Mouse (Mus musculus) kidney, postnatal 4 days (tissue): ENCODE results near the gene Kirrel2.
A peak's percentile ranks its signal among the peaks of the same experiment; 100 is the strongest.
"Not testable (repeated sequence)": the region's sequence is repeated elsewhere in the genome, so short reads cannot be mapped to it uniquely, and the experiment has no call there.

Experiments
- DNase-seq, 2 experiments: peaks; one replicate each; pipeline ENCODE4 v3.0.0; 2021; ENCODE audit warnings: mixed read lengths in 2 of 2

The Kirrel2 gene

DNA sequence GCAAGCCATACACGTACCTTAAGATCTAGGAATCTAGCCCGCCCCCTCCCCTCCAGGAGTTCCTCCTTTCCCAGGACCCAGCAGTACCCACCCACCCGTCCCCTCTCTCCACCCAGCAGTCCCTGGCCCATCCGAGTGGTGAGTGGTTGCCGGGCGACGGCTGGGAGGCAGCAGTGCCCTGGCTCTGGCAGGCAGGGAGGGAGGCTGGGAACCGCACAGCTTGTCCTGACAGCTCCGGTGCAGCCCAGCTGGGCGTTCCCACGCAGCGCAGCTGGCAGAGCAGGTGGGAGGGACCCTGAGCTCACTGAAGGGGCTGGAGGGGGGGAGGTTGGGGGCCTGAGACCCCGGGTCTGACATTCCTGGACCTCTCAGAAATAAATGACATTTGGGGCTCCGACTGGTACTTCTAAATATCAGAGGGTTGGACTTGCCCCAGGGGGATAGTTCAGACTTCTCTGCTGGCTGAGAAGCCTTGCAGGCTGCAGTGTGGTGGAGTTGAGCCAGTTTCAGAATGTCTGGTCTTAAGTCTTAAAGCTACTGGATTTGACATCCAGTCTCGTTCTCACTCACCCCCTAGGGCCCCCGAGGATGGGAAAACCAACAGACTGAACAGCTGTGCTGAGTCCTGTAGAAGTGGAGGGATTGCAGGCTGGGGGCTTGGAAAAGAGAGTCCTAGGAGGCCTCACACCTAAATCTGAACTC is at the start of gene Kirrel2, which contains the start of gene Nphs1:
TSS of gene Kirrel2 (minus strand) at position 62 of the 702 bp plus-strand sequence.
TSS of gene Nphs1 (plus strand) at position 687 of the 702 bp plus-strand sequence.
- peak; percentile 61 to 75 for DNase-seq

DNA sequence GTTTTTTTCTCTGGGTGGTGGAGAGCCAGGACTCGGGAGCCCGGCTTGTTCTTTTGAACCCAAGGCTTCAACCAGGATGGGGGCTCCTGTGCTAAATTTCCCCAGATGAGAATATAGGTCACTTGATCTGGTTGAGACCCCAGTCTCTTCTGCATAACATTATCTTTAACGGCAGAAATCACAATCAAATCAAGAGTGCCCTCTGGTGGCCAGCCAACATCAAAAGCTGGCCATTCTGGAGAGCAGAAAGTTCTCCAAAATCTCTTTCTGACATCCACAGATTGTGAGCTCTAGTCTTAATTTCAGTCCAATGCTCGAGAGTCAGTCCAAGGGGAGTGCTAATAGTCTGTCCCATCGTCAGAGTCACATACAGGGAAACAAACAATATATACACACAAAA is 43.7 kb upstream of the Kirrel2 start:
- DNase-seq = not testable (repeated sequence)

DNA sequence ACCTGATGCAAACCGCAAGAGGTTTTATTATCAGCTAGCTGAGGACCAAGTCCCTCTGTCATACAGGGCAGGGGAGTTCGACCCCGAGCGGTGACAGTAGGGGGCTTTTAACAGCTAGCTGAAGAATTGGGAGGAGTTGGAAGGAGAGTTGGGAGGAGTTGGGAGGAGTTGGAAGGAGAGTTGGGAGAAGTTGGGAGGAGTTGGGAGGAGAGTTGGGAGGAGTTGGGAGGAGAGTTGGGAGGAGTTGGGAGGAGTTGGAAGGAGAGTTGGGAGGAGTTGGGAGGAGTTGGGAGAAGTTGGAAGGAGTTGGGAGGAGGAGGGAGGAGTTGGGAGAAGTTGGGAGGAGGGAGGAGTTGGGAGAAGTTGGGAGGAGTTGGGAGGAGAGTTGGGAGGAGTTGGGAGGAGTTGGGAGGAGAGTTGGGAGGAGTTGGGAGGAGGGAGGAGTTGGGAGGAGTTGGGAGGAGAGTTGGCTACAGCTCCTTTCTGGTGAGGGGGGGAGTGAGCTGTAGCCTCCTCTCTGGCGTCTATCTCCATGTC is 38.1 kb upstream of the Kirrel2 start:
- DNase-seq = not testable (repeated sequence)

DNA sequence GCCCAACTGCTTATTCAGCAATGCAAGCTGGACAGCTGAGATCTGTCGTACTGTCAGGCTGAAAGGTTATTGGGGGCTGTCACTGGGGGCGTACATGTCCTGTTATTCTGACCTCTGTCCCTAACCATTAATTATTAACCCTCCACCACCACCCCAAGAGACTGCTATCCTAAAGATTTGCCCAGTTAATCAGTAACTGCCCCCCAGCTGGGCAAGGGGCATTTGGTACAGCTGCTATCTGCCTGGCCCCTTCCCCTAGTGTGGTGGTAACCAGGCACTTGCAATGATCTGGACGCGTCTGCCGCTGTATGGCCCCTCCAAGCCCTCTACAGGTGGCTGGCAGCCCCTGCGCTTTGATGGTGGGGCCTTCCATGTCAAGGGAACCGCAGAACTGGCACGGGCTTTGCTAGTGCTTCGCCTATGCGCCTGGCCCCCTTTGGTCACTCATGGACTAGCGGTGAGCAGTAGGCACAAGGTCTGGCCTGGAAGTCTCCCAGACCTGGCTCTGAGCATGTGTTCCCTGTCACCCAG is 36.0 kb upstream of the Kirrel2 start, which contains the start of gene Prodh2:
TSS of gene Prodh2 (plus strand) at position 222 of the 531 bp plus-strand sequence.
- peak; percentile 42 to 59 for DNase-seq

DNA sequence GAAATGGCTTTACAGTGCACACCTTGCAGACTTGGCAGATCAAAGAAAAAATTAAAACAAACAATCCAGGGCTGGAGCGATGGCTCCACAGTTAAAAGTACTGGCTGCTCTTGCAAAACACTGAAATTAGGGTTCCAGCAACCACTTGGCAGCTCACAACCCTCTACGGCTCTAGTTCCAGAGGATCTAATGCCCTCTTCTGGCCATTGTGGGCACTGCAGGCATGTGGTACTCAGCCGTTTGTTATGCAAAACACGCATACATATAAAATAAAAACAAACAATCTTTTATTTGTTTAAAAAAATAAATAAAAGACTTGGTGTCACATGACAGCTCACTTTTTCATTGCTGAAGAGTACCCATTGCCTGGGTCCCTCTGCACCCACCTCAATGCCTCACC is 35.3 kb upstream of the Kirrel2 start:
- peak; percentile 91 to 92 for DNase-seq

DNA sequence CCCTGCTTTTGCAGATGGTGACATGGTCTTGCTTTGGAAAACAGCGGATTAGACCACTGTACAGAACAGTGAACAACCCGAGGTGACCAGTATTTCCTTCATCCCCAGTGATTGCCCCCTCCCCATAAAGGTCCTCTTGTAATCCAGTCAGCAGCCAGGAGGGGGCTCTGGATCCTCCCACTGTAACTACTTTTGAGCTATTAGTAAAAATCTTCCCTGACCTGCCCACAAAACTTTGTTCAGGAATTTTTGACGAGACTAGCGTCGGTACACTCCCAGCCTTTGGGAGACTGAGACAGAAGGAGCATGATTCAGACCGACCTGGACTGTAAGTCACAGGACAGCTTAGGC is 33.4 kb upstream of the Kirrel2 start:
- no peak for DNase-seq

DNA sequence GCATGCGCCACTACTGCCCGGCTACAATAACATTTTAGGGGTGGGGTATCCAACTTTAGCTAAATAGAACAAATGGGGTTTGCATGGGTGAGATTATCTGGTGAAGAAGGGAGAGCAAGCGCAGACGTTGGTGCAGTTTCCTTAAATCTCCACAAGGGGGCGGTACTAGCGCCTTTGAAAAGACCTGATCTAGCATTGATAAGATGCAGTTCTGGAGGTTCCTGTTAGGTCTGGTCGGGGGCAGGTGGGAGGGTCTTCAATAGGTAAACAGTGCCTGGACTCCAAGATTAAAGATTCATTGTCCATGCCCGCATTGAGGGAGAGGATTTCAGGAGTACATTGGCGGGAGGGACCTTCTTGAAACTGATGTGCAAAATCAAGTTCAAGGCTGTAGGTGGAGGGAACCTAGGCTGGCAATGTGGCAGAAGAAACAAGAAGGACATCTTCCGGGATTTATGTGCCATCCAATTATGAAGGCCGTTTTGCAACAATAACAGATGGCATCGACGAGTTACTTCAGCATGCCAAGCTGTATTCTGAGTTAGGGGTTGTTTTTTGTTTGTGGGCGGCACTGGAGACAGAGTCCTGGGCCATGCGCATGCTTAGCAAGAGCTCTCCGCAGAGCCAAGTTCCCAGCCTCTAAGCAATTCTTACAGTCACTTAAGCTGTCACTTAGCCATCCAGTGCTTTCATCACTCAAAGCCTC is 32.9 kb upstream of the Kirrel2 start:
- peak; percentile 63 to 67 for DNase-seq

DNA sequence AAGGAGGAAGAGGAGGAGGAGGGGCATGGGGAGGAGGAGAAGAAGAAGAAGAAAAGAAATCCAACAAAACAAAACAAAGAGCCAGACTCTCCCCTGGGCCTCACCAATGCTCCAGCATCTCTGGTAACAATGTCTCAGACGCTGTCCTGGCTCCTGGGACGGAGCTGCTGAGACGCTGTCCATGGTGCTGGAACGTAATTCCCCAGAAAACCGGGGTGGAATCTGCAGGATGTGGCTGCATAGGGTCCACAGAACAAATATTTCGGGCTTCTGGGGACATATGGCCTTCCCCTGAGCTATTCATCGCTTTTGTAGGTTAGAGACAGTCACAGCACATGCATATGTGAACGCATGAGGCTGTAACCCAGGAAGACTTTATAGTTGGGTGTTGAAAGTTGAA is 26.8 kb upstream of the Kirrel2 start:
- peak; percentile 74 to 75 for DNase-seq

DNA sequence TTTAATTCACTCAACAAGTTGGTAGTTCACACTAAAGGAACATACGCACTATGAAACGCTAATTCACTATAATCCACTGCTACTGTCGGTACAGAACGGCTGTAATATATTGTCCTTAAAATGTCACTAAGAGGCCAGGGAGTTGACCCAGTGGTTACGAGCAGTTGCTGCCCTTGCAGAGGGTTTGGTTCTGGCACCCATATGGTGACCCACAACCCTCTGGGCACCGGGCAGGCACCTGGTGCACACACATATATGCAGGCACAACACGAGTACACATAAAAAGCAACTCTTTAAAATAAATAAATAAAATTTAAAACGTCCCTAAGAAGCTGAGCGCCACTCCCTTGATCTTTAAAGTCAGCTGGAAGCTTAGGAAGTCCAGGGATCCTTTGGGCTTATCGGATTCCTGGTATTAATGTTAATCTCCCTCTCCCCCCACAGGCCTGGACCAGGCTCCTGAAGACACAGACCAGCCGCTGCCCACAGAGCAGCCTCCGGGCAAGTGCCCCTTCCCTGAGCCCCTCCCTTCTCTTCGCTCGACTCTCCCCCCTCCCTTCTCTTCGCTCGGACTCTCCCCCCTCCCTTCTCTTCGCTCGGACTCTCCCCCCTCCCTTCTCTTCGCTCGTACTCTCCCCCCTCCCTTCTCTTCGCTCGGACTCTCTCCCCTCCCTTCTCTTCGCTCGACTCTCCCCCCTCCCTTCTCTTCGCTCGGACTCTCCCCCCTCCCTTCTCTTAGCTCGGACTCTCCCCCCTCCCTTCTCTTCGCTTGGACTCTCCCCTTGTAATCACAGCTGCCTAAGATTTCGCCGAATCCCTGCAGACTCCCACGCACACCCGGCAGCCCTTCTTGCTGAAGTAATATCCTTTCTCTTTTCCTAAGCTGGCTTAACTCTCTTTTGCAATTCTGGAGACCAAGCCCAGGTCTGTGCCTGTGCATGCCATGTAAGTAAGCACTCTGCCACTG is 20.2 kb upstream of the Kirrel2 start:
- DNase-seq = peak; percentile 71 to 82

DNA sequence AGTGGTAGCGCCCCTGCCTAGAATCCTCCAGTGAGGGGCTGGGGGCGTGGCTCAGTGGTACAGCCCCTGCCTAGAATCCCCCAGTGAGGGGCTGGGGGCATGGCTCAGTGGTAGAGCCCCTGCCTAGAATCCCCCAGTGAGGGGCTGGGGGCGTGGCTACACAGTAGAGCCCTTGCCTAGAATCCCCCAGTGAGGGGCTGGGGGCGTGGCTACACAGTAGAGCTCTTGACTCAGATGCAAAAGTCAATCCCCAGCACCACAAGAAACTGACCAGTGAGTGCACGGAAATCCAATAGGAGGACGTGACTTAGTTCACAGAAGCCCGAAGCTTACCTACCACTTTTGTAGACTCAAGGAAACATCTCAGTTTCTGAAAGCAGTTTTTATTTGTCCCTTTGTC is 18.6 kb upstream of the Kirrel2 start:
- DNase-seq = not testable (repeated sequence)

DNA sequence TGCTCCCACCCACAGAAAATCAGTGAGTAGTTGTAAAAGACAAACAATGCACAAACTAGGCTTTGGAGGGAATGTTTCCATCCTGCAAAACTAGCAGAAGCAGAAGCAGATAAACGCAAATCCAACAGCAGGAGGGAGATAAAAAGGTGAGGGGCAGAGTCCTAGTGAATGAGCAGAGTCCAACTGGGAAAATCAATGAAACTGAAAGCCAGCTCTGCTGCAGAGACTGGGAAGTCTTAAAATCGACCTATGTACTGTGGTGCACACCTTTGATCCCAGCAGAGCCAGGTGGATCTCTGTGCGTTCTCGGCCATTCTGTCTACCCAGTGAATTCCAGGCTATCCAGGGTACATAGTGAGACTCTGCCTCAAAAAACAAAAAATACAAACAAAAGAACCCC is 17.5 kb upstream of the Kirrel2 start:
- DNase-seq = no peak

DNA sequence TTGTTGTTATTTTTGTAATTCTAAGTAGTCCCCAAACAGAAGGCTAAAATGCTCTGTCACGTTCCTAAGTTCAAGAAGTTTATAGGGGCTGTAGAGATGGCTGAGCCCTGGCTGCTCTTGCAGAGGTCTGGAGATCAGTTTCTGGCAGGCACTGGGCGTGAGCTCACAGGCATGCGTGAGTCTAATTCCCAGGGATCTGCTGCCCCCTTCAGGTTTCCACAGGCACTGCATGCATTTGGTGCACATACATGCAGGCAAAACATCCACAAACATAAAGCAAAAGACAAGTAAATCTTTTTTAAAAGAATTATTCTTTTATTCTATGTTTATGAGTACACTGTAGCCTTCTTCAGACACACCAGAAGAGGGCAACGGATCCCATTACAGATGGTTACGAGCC is 14.9 kb upstream of the Kirrel2 start:
- peak; percentile 76 to 77 for DNase-seq

DNA sequence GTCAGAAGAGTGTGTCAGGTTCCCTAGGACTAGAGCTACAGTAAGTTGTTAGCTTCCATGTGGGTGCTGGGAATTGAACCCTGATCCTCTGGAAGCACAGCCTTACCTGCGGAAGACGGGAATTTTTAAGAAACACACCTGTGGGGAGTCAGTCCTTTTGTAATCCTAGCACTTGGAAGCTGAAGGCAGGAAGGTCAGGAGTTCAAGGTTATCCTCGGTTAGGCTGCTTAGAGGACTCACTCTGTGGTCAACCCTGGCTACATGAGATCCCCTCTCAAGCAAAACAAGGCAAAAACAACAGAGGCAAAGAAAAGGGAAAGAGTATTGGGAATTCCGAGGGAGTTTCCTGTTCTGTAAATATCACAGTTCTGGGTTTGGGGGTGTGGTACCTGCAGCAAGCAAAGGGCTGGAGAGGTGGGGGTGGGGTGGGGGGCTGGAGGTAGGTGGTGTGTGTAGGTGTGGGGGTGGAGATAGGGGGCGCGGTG is 7.4 kb upstream of the Kirrel2 start:
- no peak for DNase-seq

DNA sequence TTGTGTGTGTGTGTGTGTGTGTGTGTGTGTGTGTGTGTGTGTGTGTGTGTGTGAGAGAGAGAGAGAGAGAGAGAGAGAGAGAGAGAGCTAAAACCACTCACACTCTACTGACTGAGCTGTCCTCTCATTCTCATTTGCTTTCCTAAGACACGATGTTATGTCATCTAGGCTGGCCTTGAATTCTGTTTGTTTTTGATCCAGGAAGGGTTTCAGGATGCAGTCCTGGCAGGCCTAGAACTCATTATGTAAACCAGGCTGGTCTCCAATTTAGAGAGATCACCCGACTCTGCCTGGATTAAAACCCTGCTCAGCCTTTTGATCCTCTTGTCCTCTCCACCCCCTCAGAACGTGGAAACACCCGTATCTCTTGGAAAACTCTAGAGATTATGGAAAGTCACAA is 6.5 kb upstream of the Kirrel2 start:
- DNase-seq = no peak

DNA sequence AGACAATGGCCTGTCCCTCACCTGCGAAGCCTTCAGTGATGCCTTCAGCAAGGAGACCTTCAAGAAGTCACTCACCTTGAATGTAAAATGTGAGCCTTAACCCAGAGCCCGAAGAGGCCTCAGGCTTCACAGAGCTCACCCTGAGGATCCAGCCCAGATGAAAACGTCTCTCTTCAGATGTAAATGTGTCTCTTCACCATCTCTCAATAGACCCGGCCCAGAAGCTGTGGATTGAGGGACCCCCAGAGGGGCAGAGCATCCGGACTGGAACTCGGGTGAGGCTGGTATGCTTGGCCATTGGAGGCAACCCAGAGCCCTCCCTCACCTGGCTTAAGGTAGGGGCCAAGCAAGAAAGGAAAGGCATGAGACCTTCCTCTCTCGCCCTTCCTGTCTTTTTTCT is 6.1 kb upstream of the Kirrel2 start:
- no peak for DNase-seq

DNA sequence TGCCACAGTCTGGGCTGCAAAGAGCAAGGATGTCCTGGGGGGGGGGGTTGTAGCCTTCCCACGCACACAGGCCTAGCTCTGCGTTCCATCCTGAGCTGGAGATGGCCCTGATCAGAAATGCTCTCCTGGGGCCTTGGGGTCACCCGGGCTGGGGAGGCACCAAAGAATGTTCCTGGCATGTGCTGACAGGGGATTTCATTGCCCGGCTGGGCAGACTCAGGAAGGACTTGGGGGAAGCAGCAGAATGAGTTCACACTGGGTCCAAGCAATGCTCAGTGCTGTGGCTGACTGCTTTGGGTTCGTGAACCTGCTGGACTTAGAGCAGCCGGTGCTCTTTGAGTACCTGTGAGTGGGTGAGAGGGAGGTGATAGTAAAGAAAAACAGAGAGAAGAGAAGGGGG is 2.0 kb upstream of the Kirrel2 start:
- DNase-seq = peak; percentile 41 to 67

DNA sequence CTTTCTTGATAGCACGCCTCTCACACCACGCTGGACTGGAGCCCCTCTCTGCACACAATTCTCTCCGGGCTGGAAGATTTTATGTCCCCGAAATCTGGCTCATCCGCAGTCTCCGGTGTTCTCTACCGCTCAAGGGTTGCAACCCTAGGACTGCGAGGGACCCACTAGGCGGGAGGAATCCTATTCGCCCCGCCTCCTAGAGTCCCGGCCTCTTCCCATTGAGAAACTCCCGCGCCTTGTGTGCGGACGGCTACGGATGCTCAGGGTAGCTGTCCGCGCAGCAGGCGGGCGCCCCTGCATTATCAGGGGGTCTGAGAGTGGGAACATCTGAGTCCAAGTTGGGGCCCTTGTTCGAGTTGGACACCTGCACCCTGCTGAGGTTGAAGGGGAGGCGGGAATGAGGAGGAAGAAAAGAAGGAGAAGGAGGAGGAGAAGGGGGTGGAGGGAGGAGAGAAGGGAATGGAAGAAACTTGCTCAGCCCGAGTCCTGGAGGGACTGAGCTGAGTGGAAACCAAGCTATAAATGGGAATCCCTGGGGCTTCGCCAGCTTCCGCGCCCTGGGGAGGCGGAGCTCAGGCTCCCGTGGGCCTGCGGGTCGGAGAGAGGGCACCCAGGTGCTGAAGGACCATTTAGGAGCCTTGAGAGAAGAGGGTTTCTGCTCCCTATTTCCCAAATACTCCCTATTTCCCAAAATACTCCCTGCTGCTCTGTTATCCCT is 420 bp downstream of the Kirrel2 start:
- peak; percentile 23 to 46 for DNase-seq

DNA sequence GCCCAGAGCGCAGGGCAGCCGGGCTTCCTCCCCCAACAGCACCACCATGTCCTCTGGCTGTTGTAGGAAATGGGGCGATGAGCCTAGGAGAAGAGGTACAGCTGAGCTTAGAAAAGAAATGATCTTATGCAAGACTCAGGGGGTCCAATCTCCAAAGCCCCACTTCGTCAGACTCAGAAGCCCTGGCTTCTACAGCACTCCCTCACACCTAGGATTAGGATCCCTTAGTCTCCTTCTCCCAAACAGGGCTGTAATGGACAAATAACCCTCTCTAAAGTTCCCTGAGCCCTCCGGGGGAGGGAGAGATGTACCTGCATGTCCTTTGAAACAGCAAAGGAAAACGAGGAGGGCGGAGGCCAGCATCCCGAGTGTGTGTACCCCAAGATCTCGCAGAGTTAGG is 1.0 kb downstream of the Kirrel2 start:
- no peak for DNase-seq

DNA sequence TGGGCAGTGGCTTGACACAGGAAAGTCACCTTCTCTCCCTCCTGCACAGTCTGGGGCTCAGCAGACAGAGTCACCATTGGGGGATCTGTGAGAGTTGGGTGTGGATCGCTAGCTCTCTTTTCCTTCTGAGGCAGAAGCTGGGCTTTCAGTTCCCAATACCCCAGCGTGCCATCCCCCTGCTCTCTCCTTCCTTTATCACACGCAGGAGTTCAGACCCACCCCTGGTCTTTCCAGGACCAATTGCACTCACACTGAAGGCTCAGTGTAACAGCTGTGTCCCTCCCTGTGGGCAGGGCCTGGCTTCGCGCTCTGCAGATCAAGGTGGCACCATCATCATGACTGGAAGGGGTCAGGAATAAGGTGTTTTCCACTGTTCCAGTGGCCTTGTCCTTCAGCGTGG is 3.2 kb downstream of the Kirrel2 start:
- DNase-seq = peak in 1 of 2 experiments; percentile 29

DNA sequence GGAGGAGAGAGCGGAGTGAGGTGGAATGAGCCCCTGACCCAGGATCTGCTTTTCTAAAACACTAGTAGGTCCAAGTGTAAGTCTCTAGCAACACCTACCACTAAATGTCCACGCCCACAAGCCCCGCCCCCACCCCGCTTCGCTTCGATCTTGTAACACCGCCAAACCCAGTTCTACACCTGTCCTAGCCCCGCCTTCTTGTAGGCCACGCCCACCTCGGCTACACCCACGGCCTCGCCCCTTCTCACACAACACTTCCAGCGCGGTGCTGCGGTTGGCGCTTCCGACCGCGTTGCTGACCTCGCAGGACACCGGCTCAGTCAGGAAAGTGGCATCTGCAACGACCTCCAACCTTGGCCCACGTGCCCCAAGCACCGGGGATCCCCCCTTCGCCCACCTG is 3.7 kb downstream of the Kirrel2 start:
- DNase-seq = peak; percentile 80 to 84

DNA sequence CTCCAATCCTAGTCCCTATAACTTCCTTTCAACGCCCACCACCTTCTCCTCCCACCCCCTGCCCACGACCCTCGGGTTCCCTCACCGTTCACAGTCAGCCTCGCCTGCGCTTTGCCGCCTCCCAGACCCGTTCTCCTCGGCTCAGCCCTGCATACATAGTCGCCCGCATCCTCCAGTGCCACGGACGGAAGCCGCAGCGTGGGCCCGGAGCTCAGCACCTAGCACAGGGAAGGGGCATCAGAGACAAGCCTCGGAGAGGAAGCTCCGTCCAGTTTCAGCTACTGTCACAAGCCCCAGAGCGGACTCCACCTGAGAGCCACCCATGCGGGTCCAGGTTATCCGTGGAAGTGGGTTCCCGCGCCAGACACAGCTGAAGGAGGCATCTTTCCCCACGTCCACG is 4.2 kb downstream of the Kirrel2 start:
- DNase-seq = no peak

DNA sequence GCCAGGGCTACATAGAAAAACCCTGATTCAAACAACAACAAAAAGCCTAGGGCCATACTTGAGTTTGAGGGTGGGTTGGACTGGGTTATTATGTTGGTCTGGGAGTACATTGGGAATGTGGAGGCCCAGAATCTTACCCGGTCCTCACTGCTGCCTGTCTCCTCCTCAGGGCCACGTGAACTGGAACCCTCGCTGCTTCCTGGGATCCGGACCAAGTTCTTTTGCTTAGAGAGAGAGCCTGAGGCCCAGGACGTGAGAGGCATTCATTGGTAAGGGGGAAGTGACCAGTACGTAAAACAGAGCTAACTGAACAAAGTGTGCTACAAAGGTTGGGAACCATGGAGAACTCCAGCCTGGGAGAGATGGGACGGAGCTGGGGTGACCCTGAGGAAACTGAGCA is 7.2 kb downstream of the Kirrel2 start:
- no peak for DNase-seq
